Mouse (Mus musculus) liver, embryonic 15.5 days (tissue): ENCODE results near the gene Dtd2. TPM values are rescaled to one million over a fixed set of nuclear protein-coding genes. Genes with fewer than 3 reads are reported as not detected.

Experiments
- ATAC-seq: fragments of 200-750 bp; cut with Nextera tagmentation; 2 replicates; pipeline ENCODE4 v1.8.0; 2017; ENCODE audit warnings: moderate number of reproducible peaks, mild to moderate bottlenecking, moderate library complexity; ENCODE audit not compliant: insufficient read depth
- H3K27ac ChIP-seq: fragments of 300-500 bp; sonication (generic); replicated peaks from 2 replicates; pipeline ENCODE4 v1.5.1; 2015; ENCODE audit warnings: mild to moderate bottlenecking, inconsistent platforms
- H3K27me3 ChIP-seq: fragments of 300-500 bp; sonication (generic); 2 replicates; pipeline ENCODE4 v1.6.1; 2015; ENCODE audit warnings: mild to moderate bottlenecking, inconsistent platforms
- H3K36me3 ChIP-seq: fragments of 300-500 bp; sonication (generic); replicated peaks from 2 replicates; pipeline ENCODE4 v1.6.1; 2015; ENCODE audit warnings: moderate library complexity, mild to moderate bottlenecking, inconsistent platforms
- H3K4me1 ChIP-seq: fragments of 300-500 bp; sonication (generic); replicated peaks from 2 replicates; pipeline ENCODE4 v1.6.1; 2015; ENCODE audit warnings: inconsistent platforms
- H3K4me2 ChIP-seq: fragments of 300-500 bp; sonication (generic); 2 replicates; pipeline ENCODE4 v1.6.1; 2015; ENCODE audit warnings: moderate library complexity, mild to moderate bottlenecking, inconsistent platforms
- H3K4me3 ChIP-seq: fragments of 300-500 bp; sonication (generic); replicated peaks from 2 replicates; pipeline ENCODE4 v1.5.1; 2015; ENCODE audit warnings: mild to moderate bottlenecking, inconsistent platforms
- H3K9ac ChIP-seq: fragments of 300-500 bp; sonication (generic); 2 replicates; pipeline ENCODE4 v1.6.1; 2015; ENCODE audit warnings: moderate library complexity, mild to moderate bottlenecking, inconsistent platforms
- H3K9me3 ChIP-seq: fragments of 300-500 bp; sonication (generic); replicated peaks from 2 replicates; pipeline ENCODE4 v1.6.1; 2016; ENCODE audit warnings: inconsistent platforms
- WGBS: fragments of 180-500 bp; shearing (Covaris S2); methylation state at CpG from one replicate; pipeline ENCODE4 v1.1.7; 2015; ENCODE audit warnings: mixed read lengths; ENCODE audit not compliant: insufficient replicate concordance; 5-methylcytosine and 5-hydroxymethylcytosine counted together
- polyA plus RNA-seq: library from polyadenylated mRNA; unstranded; fragments of >200 nt; fragmentation: Nextera tagmentation; extraction: Ambion mirVana; gene quantifications from 2 replicates; pipeline ENCODE4 v1.2.1, GENCODE M21; 2015

Gene Dtd2
- 11.3 and 12.1 TPM in 2 replicates for polyA plus RNA-seq

- Histone ChIP-seq H3K27me3 (no peaks in the 10 kb centered on the region), H3K36me3 (no peaks in the 10 kb centered on the region), H3K4me2 (peak within 1 kb of the TSS; percentile 83), H3K9ac (peak within 1 kb of the TSS; percentile 82), H3K4me1 (peaks cover 21% of the 10 kb centered on the region), H3K27ac (peak within 1 kb of the TSS; percentile 78), H3K4me3 (peak within 1 kb of the TSS; percentile 88), H3K9me3 (no peaks in the 10 kb centered on the region)
- WGBS = 2% methylated on average over 46 of the region's 46 CpGs
- ATAC-seq = peak; percentile 88
These were observed at the start of gene Dtd2 for GRCm38 (mm10) chr12:52005877-52006632. Dtd2 (minus strand) TSS chr12:52006501.

GRCm38 (mm10) chr12:52049324-52049723 is 43.0 kb upstream of the Dtd2 start:
- no peaks in the 10 kb centered on the region for H3K36me3 ChIP-seq
- no peak overlapping the region for H3K27ac ChIP-seq
- H3K4me1 ChIP-seq = no peaks in the 10 kb centered on the region
- H3K4me2 ChIP-seq = no peak overlapping the region
- no peak overlapping the region for H3K9ac ChIP-seq
- no peak overlapping the region for H3K4me3 ChIP-seq
- H3K9me3 ChIP-seq = no peaks in the 10 kb centered on the region
- WGBS = 9% methylated on average over 2 of the region's 2 CpGs
- H3K27me3 ChIP-seq = no peaks in the 10 kb centered on the region
- ATAC-seq = no peak

GRCm38 (mm10) chr12:52046371-52046770 is 40.1 kb upstream of the Dtd2 start:
- 11% methylated on average over 4 of the region's 4 CpGs for WGBS
- ATAC-seq = no peak
- no peak overlapping the region for H3K9ac ChIP-seq

GRCm38 (mm10) chr12:52042818-52043336 is 36.6 kb upstream of the Dtd2 start:
- ATAC-seq = no peak
- Histone ChIP-seq H3K4me3 (no peak overlapping the region), H3K4me1 (no peaks in the 10 kb centered on the region), H3K36me3 (no peaks in the 10 kb centered on the region), H3K9me3 (no peaks in the 10 kb centered on the region), H3K4me2 (no peak overlapping the region), H3K27ac (no peak overlapping the region), H3K9ac (no peak overlapping the region), H3K27me3 (no peaks in the 10 kb centered on the region)
- 65% methylated on average over 10 of the region's 10 CpGs for WGBS

More at GRCm38 (mm10) chr12:52046371-52046770, 40.1 kb upstream of the Dtd2 start:
- Histone ChIP-seq H3K36me3 (no peaks in the 10 kb centered on the region), H3K27ac (no peak overlapping the region), H3K4me2 (no peak overlapping the region), H3K4me1 (no peaks in the 10 kb centered on the region), H3K27me3 (no peaks in the 10 kb centered on the region), H3K9me3 (no peaks in the 10 kb centered on the region), H3K4me3 (no peak overlapping the region)

- no peaks in the 10 kb centered on the region for H3K36me3 ChIP-seq
- no peak for ATAC-seq
- H3K4me1 ChIP-seq = no peaks in the 10 kb centered on the region
- no peak overlapping the region for H3K4me3 ChIP-seq
- no peaks in the 10 kb centered on the region for H3K9me3 ChIP-seq
- no peak overlapping the region for H3K9ac ChIP-seq
- no peaks in the 10 kb centered on the region for H3K27me3 ChIP-seq
- WGBS = 57% methylated on average over 3 of the region's 3 CpGs
- no peak overlapping the region for H3K27ac ChIP-seq
- no peak overlapping the region for H3K4me2 ChIP-seq
These were observed 32.1 kb upstream of the Dtd2 start for GRCm38 (mm10) chr12:52038352-52038751.

- no peak for ATAC-seq
- Histone ChIP-seq H3K4me1 (no peaks in the 10 kb centered on the region), H3K9ac (no peak overlapping the region), H3K27ac (no peak overlapping the region), H3K4me3 (no peak overlapping the region), H3K27me3 (no peaks in the 10 kb centered on the region), H3K9me3 (no peaks in the 10 kb centered on the region), H3K4me2 (no peak overlapping the region), H3K36me3 (no peaks in the 10 kb centered on the region)
- WGBS = 81% methylated on average over 3 of the region's 3 CpGs
These were observed 28.7 kb upstream of the Dtd2 start for GRCm38 (mm10) chr12:52034956-52035355.

GRCm38 (mm10) chr12:52032276-52032675 is 26.0 kb upstream of the Dtd2 start:
- no peaks in the 10 kb centered on the region for H3K36me3 ChIP-seq
- WGBS = 65% methylated on average over 6 of the region's 6 CpGs
- no peaks in the 10 kb centered on the region for H3K4me1 ChIP-seq
- H3K9me3 ChIP-seq = no peaks in the 10 kb centered on the region
- no peak overlapping the region for H3K4me2 ChIP-seq
- H3K27ac ChIP-seq = no peak overlapping the region
- no peak overlapping the region for H3K9ac ChIP-seq
- no peak for ATAC-seq
- H3K4me3 ChIP-seq = no peak overlapping the region
- no peaks in the 10 kb centered on the region for H3K27me3 ChIP-seq

GRCm38 (mm10) chr12:52027963-52028362 is 21.7 kb upstream of the Dtd2 start, which contains the start of gene Gpr33:
Gpr33 (minus strand) TSS chr12:52028063.
- Histone ChIP-seq H3K36me3 (no peaks in the 10 kb centered on the region), H3K9ac (no peak within 1 kb of the TSS), H3K4me2 (no peak within 1 kb of the TSS), H3K4me1 (no peaks in the 10 kb centered on the region), H3K4me3 (no peak within 1 kb of the TSS), H3K9me3 (no peaks in the 10 kb centered on the region), H3K27ac (no peak within 1 kb of the TSS), H3K27me3 (no peaks in the 10 kb centered on the region)
- WGBS = 69% methylated on average over 3 of the region's 3 CpGs
- no peak for ATAC-seq

- Histone ChIP-seq H3K4me1 (no peaks in the 10 kb centered on the region), H3K9me3 (no peaks in the 10 kb centered on the region), H3K9ac (no peak overlapping the region), H3K36me3 (no peaks in the 10 kb centered on the region), H3K27ac (no peak overlapping the region), H3K4me2 (no peak overlapping the region), H3K27me3 (no peaks in the 10 kb centered on the region), H3K4me3 (no peak overlapping the region)
- ATAC-seq = no peak
- WGBS = 72% methylated on average over 7 of the region's 7 CpGs
These were observed 8.3 kb upstream of the Dtd2 start for GRCm38 (mm10) chr12:52014494-52015029.

- H3K36me3 ChIP-seq = no peaks in the 10 kb centered on the region
- no peaks in the 10 kb centered on the region for H3K27me3 ChIP-seq
- no peak overlapping the region for H3K4me2 ChIP-seq
- no peak overlapping the region for H3K4me3 ChIP-seq
- H3K4me1 ChIP-seq = no peaks in the 10 kb centered on the region
- H3K9me3 ChIP-seq = no peaks in the 10 kb centered on the region
- no peak overlapping the region for H3K27ac ChIP-seq
- ATAC-seq = no peak
- WGBS = 63% methylated on average over 11 of the region's 11 CpGs
- no peak overlapping the region for H3K9ac ChIP-seq
These were observed 7.7 kb upstream of the Dtd2 start for GRCm38 (mm10) chr12:52014044-52014443.

GRCm38 (mm10) chr12:52013274-52013673 is 7.0 kb upstream of the Dtd2 start:
- Histone ChIP-seq H3K27ac (no peak overlapping the region), H3K9me3 (no peaks in the 10 kb centered on the region), H3K36me3 (no peaks in the 10 kb centered on the region), H3K27me3 (no peaks in the 10 kb centered on the region), H3K4me3 (no peak overlapping the region), H3K4me1 (no peaks in the 10 kb centered on the region), H3K4me2 (no peak overlapping the region), H3K9ac (no peak overlapping the region)
- WGBS = 30% methylated on average over 9 of the region's 9 CpGs
- no peak for ATAC-seq
